22 mouse cellular contexts compared by ENCODE assay signal in genomic region chr10:84386214-84386613, GRCm38 (mm10). TPM values are rescaled to one million over a fixed set of nuclear protein-coding genes. Genes with fewer than 3 reads are reported as not detected.
DNase-seq lines count a peak whose midpoint lies in the region; ATAC-seq and TF ChIP-seq lines count a peak whose summit lies in the region.
"Had no signal": no experiment of that assay in that cellular context is flagged by ENCODE, and none has a peak within 500 bp of the region (broad histone marks: within the 10 kb centered on the region; RNA-seq: fewer than 3 reads in every experiment).

No protein-coding gene starts in this region.

- no peaks in the 10 kb centered on the region for H3K9me3 ChIP-seq in kidney, embryonic 14.5 days (ENCODE audit: control insufficient read depth, low read length)
- no peaks in the 10 kb centered on the region for H3K9me3 ChIP-seq in neural tube, embryonic 14.5 days (ENCODE audit: control insufficient read depth, low read length)
- no peaks in the 10 kb centered on the region for H3K9me3 ChIP-seq in neural tube, embryonic 15.5 days (replicated peaks)
- H3K9me3 ChIP-seq in forebrain, embryonic 16.5 days (ENCODE audit: control insufficient read depth, low read length), result no peaks in the 10 kb centered on the region
- H3K9me3 ChIP-seq: embryonic facial prominence, embryonic 15.5 days; limb, embryonic 10.5 days; liver, embryonic 13.5 days; megakaryocyte, embryonic 14.5 days had no signal

- no peaks in the 10 kb centered on the region for H3K27me3 ChIP-seq in kidney, embryonic 14.5 days (ENCODE audit: control insufficient read depth, insufficient read depth, low read length)
- no peaks in the 10 kb centered on the region for H3K27me3 ChIP-seq in neural tube, embryonic 14.5 days (ENCODE audit: control insufficient read depth, insufficient read depth, low read length)
- no peaks in the 10 kb centered on the region for H3K27me3 ChIP-seq in neural tube, embryonic 15.5 days (replicated peaks)
- H3K27me3 ChIP-seq in forebrain, embryonic 16.5 days (replicated peaks; ENCODE audit: control insufficient read depth, insufficient read depth, low read length), result no peaks in the 10 kb centered on the region
- H3K27me3 ChIP-seq: embryonic facial prominence, embryonic 15.5 days had no signal

- intact Hi-C loops in gastrocnemius, adult 2 months (cut with DNase I), result no loop called here

- H3K36me3 ChIP-seq in kidney, embryonic 14.5 days (ENCODE audit: control insufficient read depth, insufficient read depth, low read length), result no peaks in the 10 kb centered on the region
- no peaks in the 10 kb centered on the region for H3K36me3 ChIP-seq in neural tube, embryonic 14.5 days (ENCODE audit: control insufficient read depth, insufficient read depth, low read length)
- no peaks in the 10 kb centered on the region for H3K36me3 ChIP-seq in neural tube, embryonic 15.5 days
- H3K36me3 ChIP-seq in forebrain, embryonic 16.5 days (ENCODE audit: control insufficient read depth, insufficient read depth), result no peaks in the 10 kb centered on the region
- H3K36me3 ChIP-seq: embryonic facial prominence, embryonic 15.5 days; limb, embryonic 10.5 days; liver, embryonic 13.5 days had no signal

- H3K9ac ChIP-seq in kidney, embryonic 14.5 days (ENCODE audit: low read depth, low read length), result no peak overlapping the region
- H3K9ac ChIP-seq in neural tube, embryonic 14.5 days (replicated peaks; ENCODE audit: low read depth, low read length), result no peak overlapping the region
- H3K9ac ChIP-seq in neural tube, embryonic 15.5 days (replicated peaks), result no peak overlapping the region
- H3K9ac ChIP-seq in forebrain, embryonic 16.5 days (replicated peaks; ENCODE audit: low read depth, low read length), result no peak overlapping the region
- H3K9ac ChIP-seq: embryonic facial prominence, embryonic 15.5 days; liver, embryonic 13.5 days had no signal

- no peak for TF ChIP-seq CTCF in gastrocnemius, adult 2 months (IDR thresholded peaks at IDR 0.05)

- no peak overlapping the region for H3K4me3 ChIP-seq in gastrocnemius, adult 2 months
- H3K4me3 ChIP-seq in kidney, embryonic 14.5 days (ENCODE audit: low read length), result no peak overlapping the region
- no peak overlapping the region for H3K4me3 ChIP-seq in neural tube, embryonic 14.5 days (ENCODE audit: low read depth, low read length)
- H3K4me3 ChIP-seq in neural tube, embryonic 15.5 days (replicated peaks), result no peak overlapping the region
- no peak overlapping the region for H3K4me3 ChIP-seq in forebrain, embryonic 16.5 days (replicated peaks; ENCODE audit: low read length)
- H3K4me3 ChIP-seq: embryonic facial prominence, embryonic 15.5 days; limb, embryonic 10.5 days; liver, embryonic 13.5 days; megakaryocyte, embryonic 14.5 days; myocyte had no signal

- DNase-seq in gastrocnemius, adult 2 months, result no peak
- DNase-seq in gastrocnemius, postnatal 4 days (ENCODE audit: low spot score in 2 of 2), result no peak
- no peak for DNase-seq in kidney, postnatal 25 days
- no peak for DNase-seq in urinary bladder, postnatal 4 days (ENCODE audit: low spot score in 2 of 2)
- DNase-seq: adrenal gland, postnatal 25 days; cerebellum, postnatal 36 days; gastrocnemius, postnatal 25 days; heart, postnatal 10 days; kidney, postnatal 4 days; liver, embryonic 13.5 days; right cerebral cortex, adult 18-20 months; thymus, postnatal 14 days had no signal

- 45% methylated on average over 3 of the region's 3 CpGs for WGBS in kidney, embryonic 14.5 days
- 42% methylated on average over 3 of the region's 3 CpGs for WGBS in neural tube, embryonic 14.5 days
- WGBS in neural tube, embryonic 15.5 days, result 46% methylated on average over 3 of the region's 3 CpGs
- 40% methylated on average over 3 of the region's 3 CpGs for WGBS in forebrain, embryonic 16.5 days

- no peak for ATAC-seq in kidney, embryonic 14.5 days (ENCODE audit: low FRiP score, low TSS enrichment)
- peak; percentile 12; the same call in 1 of the 2 replicates for ATAC-seq in neural tube, embryonic 14.5 days (ENCODE audit: low read depth)
- no peak for ATAC-seq in neural tube, embryonic 15.5 days (ENCODE audit: low FRiP score)
- no peak for ATAC-seq in forebrain, embryonic 16.5 days
- ATAC-seq: lung, postnatal 0 days had no signal

- peaks cover 48% of the 10 kb centered on the region for H3K4me1 ChIP-seq in kidney, embryonic 14.5 days (ENCODE audit: control insufficient read depth, insufficient read depth, low read length)
- H3K4me1 ChIP-seq in neural tube, embryonic 14.5 days (ENCODE audit: control insufficient read depth, insufficient read depth, low read length), result peaks cover 28% of the 10 kb centered on the region
- peaks cover 51% of the 10 kb centered on the region for H3K4me1 ChIP-seq in neural tube, embryonic 15.5 days
- H3K4me1 ChIP-seq in forebrain, embryonic 16.5 days (replicated peaks; ENCODE audit: control insufficient read depth, insufficient read depth, low read length), result peaks cover 62% of the 10 kb centered on the region

- H3K27ac ChIP-seq in gastrocnemius, adult 2 months, result 0 out of 2 replicates have a peak overlapping the region, but pooled peaks have one; percentile 8
- peak overlapping the region; percentile 32; the same call in 1 of the 2 replicates for H3K27ac ChIP-seq in kidney, embryonic 14.5 days (ENCODE audit: low read depth, low read length)
- H3K27ac ChIP-seq in neural tube, embryonic 14.5 days (ENCODE audit: low read depth, low read length), result no peak overlapping the region
- H3K27ac ChIP-seq in neural tube, embryonic 15.5 days (replicated peaks), result no peak overlapping the region
- H3K27ac ChIP-seq in forebrain, embryonic 16.5 days (ENCODE audit: low read length), result peak overlapping the region; percentile 82
- H3K27ac ChIP-seq: embryonic facial prominence, embryonic 15.5 days; limb, embryonic 10.5 days; liver, embryonic 13.5 days; stomach, postnatal 0 days had no signal

- no peak overlapping the region for H3K4me2 ChIP-seq in kidney, embryonic 14.5 days (replicated peaks; ENCODE audit: low read depth, low read length)
- H3K4me2 ChIP-seq in neural tube, embryonic 14.5 days (ENCODE audit: low read depth, low read length), result no peak overlapping the region
- H3K4me2 ChIP-seq in neural tube, embryonic 15.5 days, result no peak overlapping the region
- H3K4me2 ChIP-seq in forebrain, embryonic 16.5 days (ENCODE audit: low read length), result no peak overlapping the region
- H3K4me2 ChIP-seq: embryonic facial prominence, embryonic 15.5 days; liver, embryonic 13.5 days had no signal

RNA-seq across cellular contexts. Expression of gene Nuak1, which starts 54.2 kb away (rescaled TPM):
- total RNA-seq in gastrocnemius, adult 2 months (2021), result 10 to 100 TPM; 21.4 to 31.0 TPM
- total RNA-seq in gastrocnemius, postnatal 4 days (2021), result 10 to 100 TPM; 19.9 to 20.7 TPM
- 3.0 and 4.1 TPM in 2 replicates for polyA plus RNA-seq in kidney, embryonic 14.5 days (2014; fragmentation: Nextera tagmentation; extraction: Ambion mirVana)
- 3.9 and 4.9 TPM in 2 replicates for polyA plus RNA-seq in neural tube, embryonic 14.5 days (2014; fragmentation: Nextera tagmentation; extraction: Ambion mirVana)
- 4.1 and 4.8 TPM in 2 replicates for polyA plus RNA-seq in neural tube, embryonic 15.5 days (2015; fragmentation: Nextera tagmentation; extraction: Ambion mirVana)
- 12.5 and 15.7 TPM in 2 replicates for polyA plus RNA-seq in forebrain, embryonic 16.5 days (2015; fragmentation: Nextera tagmentation; extraction: Ambion mirVana)

Comparison
In these comparisons a context has a peak if more than half of its experiments do, and no peak if none do; other contexts are left out.
1. H3K27ac ChIP-seq: peak in gastrocnemius, adult 2 months (single experiment), kidney, embryonic 14.5 days (single experiment) and forebrain, embryonic 16.5 days (single experiment); none in neural tube, embryonic 14.5 days (single experiment) and neural tube, embryonic 15.5 days (single experiment).